Comparison of ENCODE assay signal across 7 mouse cellular contexts in the genomic region with DNA sequence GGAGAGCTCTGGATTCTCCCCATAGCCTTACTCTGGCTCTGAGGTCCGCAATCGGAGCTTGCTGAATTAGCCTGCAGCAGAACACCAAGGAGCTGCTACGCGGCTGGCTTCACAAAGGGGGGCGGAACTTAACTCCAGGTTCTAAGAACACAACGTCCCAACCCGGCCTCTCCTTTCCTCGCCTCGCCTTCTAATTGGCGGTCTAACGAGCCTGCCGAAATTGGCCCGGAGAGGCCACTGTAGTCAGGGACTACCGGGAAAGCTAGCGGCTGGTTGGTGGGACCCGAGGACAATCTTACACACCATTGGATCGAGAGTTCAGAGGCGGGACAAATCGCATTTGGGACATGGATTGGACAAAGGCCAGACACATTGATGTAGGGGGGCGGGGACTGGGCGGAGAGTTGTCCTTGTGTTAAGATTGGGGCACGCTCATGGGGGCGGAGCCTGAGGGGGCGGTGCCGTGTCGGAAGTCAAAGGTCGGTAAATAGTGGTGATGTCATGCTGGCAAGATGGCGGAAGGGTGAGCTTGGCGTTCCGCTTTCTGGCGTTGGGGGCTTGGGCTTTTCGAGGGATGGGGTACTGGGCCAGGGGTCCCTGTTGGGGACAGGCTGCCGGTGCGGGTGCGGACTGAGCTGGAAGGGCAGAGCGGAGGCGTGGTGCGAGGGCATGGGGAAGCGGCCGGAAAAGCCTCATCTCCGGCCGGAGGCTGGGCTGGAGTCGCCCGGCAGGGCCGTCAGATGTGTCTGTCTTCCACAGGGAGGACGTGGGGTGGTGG. TPM values are rescaled to one million over a fixed set of nuclear protein-coding genes. Genes with fewer than 3 reads are reported as not detected.
A peak's percentile ranks its signal among the peaks of the same experiment; 100 is the strongest.
DNase-seq lines count a peak whose midpoint lies in the region; ATAC-seq lines count a peak whose summit lies in the region.

Gene Bsdc1 (plus strand): TSS at position 399 of the 778 bp plus-strand sequence.

- peak; percentile 99 for ATAC-seq in intestine, embryonic 15.5 days

- under 1% methylated on average over 46 of the region's 46 CpGs for WGBS in intestine, embryonic 15.5 days
- WGBS in midbrain, embryonic 10.5 days: under 1% methylated on average over 46 of the region's 46 CpGs

- H3K4me3 ChIP-seq in intestine, embryonic 15.5 days (replicated peaks): peak within 1 kb of the TSS; percentile 92
- peak within 1 kb of the TSS; percentile 94 for H3K4me3 ChIP-seq in midbrain, embryonic 10.5 days

- intact Hi-C loops in gastrocnemius, postnatal 36 days (cut with DNase I): no loop called here
- intact Hi-C loops in left cerebral cortex, postnatal 25 days (cut with DNase I): loop anchor here (1.0 to 5.0 kb wide), 2 partner anchors 126 to 141 kb away; partner anchors contain the start of genes Eif3i, Rbbp4, Tmem234 and Zbtb8os

- H3K9me3 ChIP-seq in intestine, embryonic 15.5 days: no peaks in the 10 kb centered on the region
- no peaks in the 10 kb centered on the region for H3K9me3 ChIP-seq in midbrain, embryonic 10.5 days (replicated peaks)

- peaks cover 7% of the 10 kb centered on the region for H3K4me1 ChIP-seq in intestine, embryonic 15.5 days (replicated peaks)
- peaks cover 17% of the 10 kb centered on the region for H3K4me1 ChIP-seq in midbrain, embryonic 10.5 days

- peak within 1 kb of the TSS; percentile 74 for H3K4me2 ChIP-seq in intestine, embryonic 15.5 days (replicated peaks)

- peaks cover 9% of the 10 kb centered on the region; the same call in 1 of the 2 replicates for H3K36me3 ChIP-seq in intestine, embryonic 15.5 days
- peaks cover 26% of the 10 kb centered on the region for H3K36me3 ChIP-seq in midbrain, embryonic 10.5 days

- peak within 1 kb of the TSS; percentile 87 for H3K27ac ChIP-seq in intestine, embryonic 15.5 days
- H3K27ac ChIP-seq in midbrain, embryonic 10.5 days (replicated peaks): peak within 1 kb of the TSS; percentile 90

- H3K27me3 ChIP-seq in intestine, embryonic 15.5 days (replicated peaks): no peaks in the 10 kb centered on the region
- H3K27me3 ChIP-seq in midbrain, embryonic 10.5 days (ENCODE audit: low read depth, poor library complexity, severe bottlenecking): no peaks in the 10 kb centered on the region

- peak; percentile 100 for DNase-seq in adrenal gland, adult 2 months
- peak; percentile 100 for DNase-seq in embryo, embryonic 11.5 days (ENCODE audit: low read depth, low spot score)
- DNase-seq in gastrocnemius, postnatal 36 days: peak; percentile 99 to 100
- peak; percentile 99 to 100 for DNase-seq in left cerebral cortex, postnatal 25 days (ENCODE audit: low spot score in 2 of 2)
- DNase-seq in midbrain, embryonic 10.5 days (ENCODE audit: low spot score): peak; percentile 100
- DNase-seq in right cerebral cortex, postnatal 4 days: peak; percentile 97

- peak within 1 kb of the TSS; percentile 78 for H3K9ac ChIP-seq in intestine, embryonic 15.5 days

RNA-seq across cellular contexts. Expression of gene Bsdc1, which starts in this region (rescaled TPM):
- total RNA-seq in adrenal gland, adult 2 months (2021): 10 to 100 TPM; 72.1 to 72.4 TPM
- 15.1 and 18.8 TPM in 2 replicates for polyA plus RNA-seq in adrenal gland, adult 2 months (2012; rRNA removed)
- 10 to 100 TPM; 28.7 to 35.8 TPM for total RNA-seq in gastrocnemius, postnatal 36 days (2021)
- polyA plus RNA-seq in intestine, embryonic 15.5 days (2015; fragmentation: Nextera tagmentation; extraction: Ambion mirVana): 22.1 and 24.9 TPM in 2 replicates
- total RNA-seq in left cerebral cortex, postnatal 25 days (2021): 10 to 100 TPM; 51.7 to 58.8 TPM
- 20.2 and 25.0 TPM in 2 replicates for polyA plus RNA-seq in midbrain, embryonic 10.5 days (2016; fragmentation: Nextera tagmentation; extraction: Ambion mirVana)

Comparison
In these comparisons a context has a peak if more than half of its experiments do, and no peak if none do; other contexts are left out.
1. Peak in every context shown above with its lines: DNase-seq, ATAC-seq, H3K4me3 ChIP-seq and H3K27ac ChIP-seq.